Mouse (Mus musculus) olfactory bulb, adult 2 months (tissue): Measurements from ENCODE around the gene Ctcf. TPM values are rescaled to one million over a fixed set of nuclear protein-coding genes. Genes with fewer than 3 reads are reported as not detected.

ENCODE experiments used
- H3K27ac ChIP-seq: fragments of 200-500 bp; 2 replicates; pipeline ENCODE4 v1.5.1; 2012; ENCODE audit warnings: low read depth, low read length; ENCODE audit not compliant: insufficient read depth
- H3K4me1 ChIP-seq: fragments of 200-500 bp; 2 replicates; pipeline ENCODE4 v1.6.1; 2012; ENCODE audit warnings: low read length; ENCODE audit not compliant: control insufficient read depth, insufficient read depth
- H3K4me3 ChIP-seq: fragments of 200-500 bp; 2 replicates; pipeline ENCODE4 v1.5.1; 2012; ENCODE audit warnings: mild to moderate bottlenecking, low read depth, low read length, moderate library complexity; ENCODE audit not compliant: insufficient read depth
- CTCF ChIP-seq: fragments of 200-500 bp; IDR thresholded peaks from 2 replicates; pipeline ENCODE4 v1.5.1; 2012; ENCODE audit warnings: low read depth, mild to moderate bottlenecking, low read length, moderate library complexity; ENCODE audit not compliant: insufficient read depth
- POLR2A ChIP-seq: fragments of 200-500 bp; IDR thresholded peaks from 2 replicates; pipeline ENCODE4 v1.6.1; 2012; ENCODE audit warnings: mild to moderate bottlenecking, low read depth, low read length, moderate library complexity; ENCODE audit not compliant: insufficient read depth
- WGBS: fragments of 180-500 bp; shearing (Covaris S2); methylation state at CpG from one replicate; pipeline ENCODE4 v1.1.7; 2018; 5-methylcytosine and 5-hydroxymethylcytosine counted together
- polyA plus RNA-seq: library from polyadenylated mRNA; stranded (reverse); fragments of >200 nt; gene quantifications from 2 replicates; pipeline ENCODE4 v1.2.4, GENCODE M21; 2012; ENCODE audit warnings: low replicate concordance; ENCODE audit not compliant: missing spikeins, insufficient read depth, insufficient read length

Ctcf gene
- polyA plus RNA-seq, 1 experiment = not detected

DNA sequence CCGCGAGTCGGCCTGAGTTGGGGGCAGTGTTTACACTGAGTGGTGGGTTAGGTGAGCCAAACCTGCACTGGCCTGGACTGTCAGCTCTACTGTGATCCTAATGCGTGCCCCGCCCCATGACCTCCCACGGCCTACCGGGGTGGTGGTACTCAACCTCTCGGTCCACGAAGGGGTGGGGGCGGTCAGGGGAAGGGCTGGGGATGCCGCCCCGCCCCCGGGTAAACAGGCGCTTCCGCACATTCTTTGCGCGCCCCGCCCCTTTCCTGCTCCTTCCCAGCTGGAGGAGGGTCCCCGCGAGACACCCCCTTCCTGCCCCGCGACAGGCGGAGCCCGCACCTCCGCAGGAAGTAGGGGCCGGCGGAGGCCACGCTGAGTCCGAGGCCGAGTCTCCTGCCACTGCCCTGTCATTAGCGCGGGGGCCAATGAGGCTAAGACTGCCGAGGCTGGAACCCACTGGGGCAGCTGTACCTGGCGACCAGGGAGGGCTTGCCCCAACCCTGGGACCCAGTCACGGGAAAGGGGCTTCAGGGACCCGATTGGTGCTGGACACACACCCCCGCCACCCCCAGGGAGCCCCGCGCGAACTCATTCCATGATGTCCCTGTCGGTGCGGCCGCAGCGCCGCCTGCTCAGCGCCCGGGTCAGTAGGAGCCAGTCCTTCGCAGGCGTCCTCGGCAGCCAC is 22.4 kb upstream of the Ctcf start:
- 11% methylated on average over 50 of the region's 50 CpGs for WGBS
- Histone ChIP-seq H3K4me3 (peak overlapping the region; percentile 35), H3K27ac (no peak overlapping the region; the same call in 1 of the 2 replicates), H3K4me1 (peaks cover 42% of the 10 kb centered on the region)
- TF ChIP-seq POLR2A = no peak
- no peak for TF ChIP-seq CTCF

DNA sequence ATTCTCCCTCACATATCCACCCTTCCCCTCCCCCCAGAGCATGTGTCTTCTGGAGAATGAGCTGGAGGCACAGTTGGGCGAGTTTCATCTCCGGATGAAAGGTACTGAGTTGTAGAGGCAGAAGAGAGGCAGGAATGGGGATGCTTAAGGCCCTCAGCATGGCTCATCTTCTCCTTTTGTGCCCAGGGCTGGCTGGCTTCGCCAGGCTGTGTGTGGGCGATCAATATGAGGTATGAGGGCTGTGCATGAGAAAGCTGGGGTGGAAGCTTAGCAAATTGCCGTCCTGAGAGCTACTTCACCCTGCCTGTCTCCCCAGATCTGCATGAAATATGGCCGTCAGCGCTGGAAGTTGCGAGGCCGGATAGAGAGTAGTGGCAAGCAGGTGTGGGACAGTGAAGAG is 20.4 kb upstream of the Ctcf start:
- no peak for TF ChIP-seq CTCF
- TF ChIP-seq POLR2A = no peak
- no peak overlapping the region for H3K27ac ChIP-seq
- 69% methylated on average over 9 of the region's 9 CpGs for WGBS
- no peak overlapping the region for H3K4me3 ChIP-seq
- peaks cover 45% of the 10 kb centered on the region for H3K4me1 ChIP-seq

DNA sequence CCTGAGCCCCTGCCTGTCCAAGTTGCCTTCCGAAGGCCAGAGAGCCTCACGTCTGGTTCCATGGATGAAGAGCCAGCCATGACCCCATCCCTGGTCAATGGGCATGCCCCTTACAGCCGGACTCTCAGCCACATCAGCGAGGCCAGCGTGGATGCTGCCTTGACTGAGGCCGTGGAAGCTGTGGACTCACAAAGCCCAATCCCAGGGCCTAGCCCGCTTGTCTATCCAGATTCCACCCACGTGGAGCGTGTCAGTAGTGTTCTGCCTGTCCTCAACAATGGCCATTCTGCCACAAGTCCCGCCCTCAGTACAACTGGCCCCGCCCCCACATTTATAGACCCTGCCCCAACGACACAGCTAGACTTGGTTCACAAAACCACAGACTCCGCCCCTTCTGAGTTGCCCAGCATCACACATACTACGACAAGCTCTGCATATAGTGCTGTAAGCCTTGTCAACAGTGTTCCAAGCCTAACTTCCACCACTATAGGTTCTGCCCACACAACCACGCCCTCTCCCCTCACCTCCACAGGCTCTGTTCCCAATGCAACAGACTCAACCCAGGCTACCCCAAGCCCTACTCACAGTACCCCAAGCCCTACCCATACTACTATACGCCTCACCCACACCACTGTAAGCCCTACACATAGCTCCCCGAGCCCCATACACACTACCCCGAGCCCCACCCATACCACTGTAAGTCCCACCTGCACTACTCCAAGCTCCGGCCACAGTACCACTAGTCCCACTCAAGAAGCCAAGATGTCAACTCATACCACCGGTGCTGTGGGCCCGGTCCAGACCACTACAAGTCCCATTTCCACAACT is 18.7 kb upstream of the Ctcf start:
- H3K4me1 ChIP-seq = peaks cover 58% of the 10 kb centered on the region
- 86% methylated on average over 21 of the region's 21 CpGs for WGBS
- no peak for TF ChIP-seq CTCF
- no peak for TF ChIP-seq POLR2A
- H3K27ac ChIP-seq = no peak overlapping the region
- H3K4me3 ChIP-seq = no peak overlapping the region

DNA sequence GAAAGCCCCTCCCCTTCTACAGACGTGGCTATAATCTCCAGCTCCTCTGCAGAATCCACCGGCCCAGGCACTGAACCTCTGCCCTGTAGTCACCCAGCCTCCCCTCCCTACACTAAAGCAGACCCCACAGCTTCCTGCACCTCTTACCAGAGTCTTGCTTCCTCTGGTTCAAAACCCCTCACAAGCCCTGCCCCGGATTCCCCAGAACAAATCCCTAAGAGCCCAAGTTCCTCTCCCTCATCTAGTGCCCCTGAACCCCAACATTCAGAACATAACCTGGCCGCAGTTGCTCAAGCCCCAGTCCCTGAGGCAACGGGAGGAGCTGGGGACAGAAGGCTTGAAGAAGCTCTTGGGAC is 18.1 kb upstream of the Ctcf start:
- no peak for TF ChIP-seq CTCF
- WGBS = 93% methylated on average over 5 of the region's 5 CpGs
- H3K27ac ChIP-seq = no peak overlapping the region
- no peak overlapping the region for H3K4me3 ChIP-seq
- peaks cover 59% of the 10 kb centered on the region for H3K4me1 ChIP-seq

DNA sequence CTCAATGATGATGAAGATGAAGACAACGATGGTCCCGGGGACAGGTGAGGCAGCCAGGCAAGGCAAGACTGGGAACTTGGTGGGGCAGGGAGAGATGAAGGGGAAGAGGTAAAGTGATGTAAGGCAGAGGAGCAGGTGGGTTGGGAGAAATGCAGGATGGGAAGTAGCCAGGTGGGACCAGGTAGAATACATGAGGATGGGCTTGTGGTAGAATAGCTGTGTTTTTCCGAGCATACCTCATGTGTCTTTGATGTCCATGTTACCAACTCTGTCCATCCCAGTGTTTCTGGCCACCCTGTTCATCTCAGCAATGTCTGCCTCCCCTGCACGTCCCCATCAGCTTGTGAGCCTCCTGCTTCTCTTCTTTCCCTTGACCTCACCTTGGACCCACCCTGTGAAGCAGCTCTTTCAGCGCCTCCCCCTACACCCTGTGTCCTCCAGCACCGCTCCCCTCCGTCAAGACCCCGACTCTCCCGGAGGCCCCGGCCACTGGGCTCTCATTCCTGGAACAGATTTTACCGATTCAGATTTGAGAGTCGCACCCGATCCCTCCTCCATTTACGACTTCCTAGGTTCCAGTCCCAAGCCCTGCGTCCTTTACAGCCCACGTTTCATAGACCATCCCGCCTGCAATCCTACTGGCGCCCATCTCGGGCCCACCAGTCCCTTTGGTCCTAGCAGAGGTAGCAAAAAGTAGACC is 17.3 kb upstream of the Ctcf start:
- H3K4me3 ChIP-seq = no peak overlapping the region
- 93% methylated on average over 19 of the region's 19 CpGs for WGBS

DNA sequence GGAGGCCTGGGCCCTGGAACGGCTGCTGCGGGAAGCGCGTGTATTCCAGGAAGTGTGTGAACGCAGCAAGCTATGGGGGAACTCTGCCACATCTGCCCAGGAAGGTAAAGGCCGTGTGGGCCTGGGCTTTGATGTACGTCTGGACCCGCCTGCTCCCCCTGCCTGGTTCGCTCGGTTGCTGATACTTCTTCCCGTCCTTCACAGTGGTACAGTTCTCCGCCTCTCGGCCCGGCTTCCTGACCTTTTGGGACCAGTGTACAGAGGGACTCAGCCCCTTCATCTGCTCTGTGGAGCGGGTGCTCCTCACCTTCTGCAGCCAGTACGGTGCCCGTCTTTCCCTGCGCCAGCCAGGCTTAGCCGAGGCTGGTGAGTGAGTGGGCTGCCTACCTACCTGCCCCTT is 16.2 kb upstream of the Ctcf start:
- H3K4me1 ChIP-seq = peaks cover 51% of the 10 kb centered on the region
- H3K27ac ChIP-seq = no peak overlapping the region
- WGBS = 85% methylated on average over 19 of the region's 19 CpGs
- TF ChIP-seq POLR2A (no peak), CTCF (no peak)
- no peak overlapping the region for H3K4me3 ChIP-seq

More for the DNA sequence above, 17.3 kb upstream of the Ctcf start:
- peaks cover 56% of the 10 kb centered on the region for H3K4me1 ChIP-seq
- TF ChIP-seq POLR2A (no peak), CTCF (no peak)
- no peak overlapping the region for H3K27ac ChIP-seq

DNA sequence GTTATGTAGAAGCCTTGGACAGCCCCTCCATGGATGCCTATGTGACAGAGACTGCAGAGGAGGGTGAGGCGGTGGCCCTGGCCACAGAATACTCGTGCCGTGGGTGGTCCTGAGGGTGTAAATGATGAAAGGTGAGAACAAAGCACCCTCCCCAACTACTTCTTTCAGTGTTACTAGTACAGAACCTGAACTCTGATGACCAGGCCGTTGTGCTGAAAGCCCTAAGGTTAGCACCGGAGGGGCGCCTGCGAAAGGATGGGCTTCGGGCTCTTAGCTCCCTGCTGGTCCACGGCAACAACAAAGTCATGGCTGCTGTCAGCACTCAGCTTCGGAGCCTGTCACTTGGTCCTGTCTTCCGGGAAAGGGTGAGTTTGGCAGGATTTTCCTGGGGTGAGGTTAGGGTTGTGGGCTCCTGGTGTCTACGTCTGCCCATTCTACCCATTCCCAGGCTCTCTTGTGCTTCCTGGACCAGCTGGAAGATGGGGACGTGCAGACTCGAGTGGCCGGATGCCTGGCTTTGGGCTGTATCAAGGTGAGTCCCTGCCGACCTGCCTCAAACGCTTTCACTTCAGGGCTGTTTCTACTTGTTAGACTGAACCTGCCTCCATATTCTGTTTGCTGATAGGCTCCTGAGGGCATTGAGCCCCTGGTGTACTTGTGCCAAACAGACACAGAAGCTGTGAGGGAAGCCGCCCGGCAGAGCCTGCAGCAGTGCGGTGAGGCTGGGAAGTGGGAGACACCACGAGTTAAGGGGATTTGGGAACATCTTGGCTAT is 15.2 kb upstream of the Ctcf start:
- TF ChIP-seq POLR2A (0 out of 2 replicates have a peak, but pooled peaks have one; percentile 25), CTCF (no peak)
- Histone ChIP-seq H3K4me1 (peaks cover 43% of the 10 kb centered on the region), H3K27ac (no peak overlapping the region), H3K4me3 (no peak overlapping the region)
- WGBS = 78% methylated on average over 21 of the region's 21 CpGs

DNA sequence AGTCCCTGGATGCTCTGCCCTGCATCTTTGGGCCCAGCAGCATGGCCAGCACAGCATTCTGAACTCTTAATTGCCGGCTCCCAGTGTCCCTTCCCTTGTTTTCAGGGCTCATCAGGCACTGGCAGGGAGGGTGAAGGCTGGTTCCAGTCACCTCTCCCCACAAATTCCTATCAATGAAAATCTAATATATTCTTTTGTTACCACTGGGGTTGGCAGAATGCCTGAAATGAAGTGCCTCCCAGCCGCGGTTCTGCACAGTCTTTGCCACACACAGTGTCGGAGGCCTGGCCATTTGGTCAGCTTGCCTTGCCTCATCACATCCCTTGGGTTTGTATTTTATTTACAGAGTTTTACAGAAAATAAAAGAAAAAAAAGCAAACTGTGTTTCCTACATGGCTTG is 14.5 kb upstream of the Ctcf start:
- Histone ChIP-seq H3K4me1 (peaks cover 42% of the 10 kb centered on the region), H3K27ac (peak overlapping the region; percentile 16; the same call in 1 of the 2 replicates), H3K4me3 (no peak overlapping the region)
- TF ChIP-seq POLR2A (no peak), CTCF (no peak)
- 19% methylated on average over 4 of the region's 4 CpGs for WGBS
